Mouse (Mus musculus) MEL (cell line): ENCODE measurements around the gene Herc2. TPM values are rescaled to one million over a fixed set of nuclear protein-coding genes. Genes with fewer than 3 reads are reported as not detected.

ENCODE experiments used
- DNase-seq: peaks from one replicate; pipeline ENCODE4 v3.0.0; 2011; ENCODE audit warnings: low read depth, low spot score
- H3K27ac ChIP-seq: 2 replicates; pipeline ENCODE4 v1.5.1; 2012; ENCODE audit warnings: low read depth, mild to moderate bottlenecking, control low read depth, low read length, moderate library complexity; ENCODE audit not compliant: control insufficient read depth
- H3K27me3 ChIP-seq, 2 experiments: fragments of 150-350 bp in 1 of 2; sonication (generic) in 1 of 2; 2 replicates each; pipeline ENCODE4 v1.6.1; 2012; ENCODE audit warnings: low read length in 2 of 2, mild to moderate bottlenecking in 2 of 2, improper control_type of control experiment in 1 of 2, moderate library complexity in 1 of 2; ENCODE audit not compliant: insufficient read depth in 2 of 2, control insufficient read depth in 1 of 2
- H3K36me3 ChIP-seq, 2 experiments: 2 replicates each; pipeline ENCODE4 v1.6.1; 2012 to 2014; ENCODE audit warnings: low read length in 2 of 2, improper control_type of control experiment in 1 of 2, inconsistent platforms in 1 of 2, mild to moderate bottlenecking in 1 of 2; ENCODE audit not compliant: insufficient read depth in 2 of 2, control insufficient read depth in 1 of 2
- H3K4me1 ChIP-seq, 2 experiments: fragments of 150-350 bp in 1 of 2; sonication (generic) in 1 of 2; 2 replicates each; pipeline ENCODE4 v1.6.1; 2012; ENCODE audit warnings: low read length in 2 of 2, improper control_type of control experiment in 1 of 2, mild to moderate bottlenecking in 1 of 2; ENCODE audit not compliant: insufficient read depth in 2 of 2, control insufficient read depth in 1 of 2
- H3K4me3 ChIP-seq, 2 experiments: fragments of 150-350 bp in 1 of 2; sonication (generic) in 1 of 2; 2 replicates each; pipeline ENCODE4 v1.5.1; 2012; ENCODE audit warnings: low read depth in 2 of 2, low read length in 2 of 2, mild to moderate bottlenecking in 2 of 2, moderate library complexity in 2 of 2, control low read depth in 1 of 2, improper control_type of control experiment in 1 of 2; ENCODE audit not compliant: control insufficient read depth in 1 of 2, insufficient read depth in 1 of 2
- H3K79me2 ChIP-seq: 2 replicates; pipeline ENCODE4 v1.6.1; 2012; ENCODE audit warnings: mild to moderate bottlenecking, low read length, moderate library complexity; ENCODE audit not compliant: control insufficient read depth, poor library complexity, insufficient read depth
- H3K9ac ChIP-seq: 2 replicates; pipeline ENCODE4 v1.6.1; 2012; ENCODE audit warnings: low read depth, mild to moderate bottlenecking, control low read depth, low read length, moderate library complexity; ENCODE audit not compliant: control insufficient read depth, poor library complexity, severe bottlenecking
- H3K9me3 ChIP-seq: fragments of 150-350 bp; sonication (generic); replicated peaks from 2 replicates; pipeline ENCODE4 v1.6.1; 2012; ENCODE audit warnings: mild to moderate bottlenecking, low read length, improper control_type of control experiment, moderate library complexity; ENCODE audit not compliant: insufficient read depth
- BHLHE40 ChIP-seq: IDR thresholded peaks from 2 replicates; pipeline ENCODE4 v1.6.1; 2012; ENCODE audit warnings: low read depth, mild to moderate bottlenecking, inconsistent platforms, low read length, improper control_type of control experiment, borderline replicate concordance
- CHD2 ChIP-seq: IDR thresholded peaks from 2 replicates; pipeline ENCODE4 v1.6.1; 2011; ENCODE audit warnings: low read length, improper control_type of control experiment
- E2F4 ChIP-seq: IDR thresholded peaks from 2 replicates; pipeline ENCODE4 v1.6.1; 2011; ENCODE audit warnings: low read depth, low read length, improper control_type of control experiment, borderline replicate concordance
- ELF1 ChIP-seq: IDR thresholded peaks from 2 replicates; pipeline ENCODE4 v1.6.1; 2014; ENCODE audit warnings: low read depth, mild to moderate bottlenecking, inconsistent platforms, low read length, improper control_type of control experiment, moderate library complexity
- EP300 ChIP-seq, 2 experiments: IDR thresholded peaks; 2 replicates each; pipeline ENCODE4 v1.6.1; 2011; ENCODE audit warnings: improper control_type of control experiment in 2 of 2, low read length in 2 of 2, low read depth in 1 of 2, mild to moderate bottlenecking in 1 of 2
- ETS1 ChIP-seq: IDR thresholded peaks from 2 replicates; pipeline ENCODE4 v1.6.1; 2012; ENCODE audit warnings: low read depth, mild to moderate bottlenecking, inconsistent platforms, low read length, improper control_type of control experiment, moderate library complexity
- JUND ChIP-seq: IDR thresholded peaks from 2 replicates; pipeline ENCODE4 v1.6.1; 2011; ENCODE audit warnings: low read depth, mild to moderate bottlenecking, improper control_type of control experiment, low read length
- MAX ChIP-seq: IDR thresholded peaks from 2 replicates; pipeline ENCODE4 v1.6.1; 2011; ENCODE audit warnings: low read length, improper control_type of control experiment
- MEF2A ChIP-seq: IDR thresholded peaks from 2 replicates; pipeline ENCODE4 v1.6.1; 2014; ENCODE audit warnings: low read depth, mild to moderate bottlenecking, inconsistent platforms, low read length, improper control_type of control experiment; ENCODE audit not compliant: poor library complexity, insufficient replicate concordance, severe bottlenecking; ENCODE audit errors: extremely low read depth
- MYB ChIP-seq: IDR thresholded peaks from 2 replicates; pipeline ENCODE4 v1.6.1; 2011; ENCODE audit warnings: mild to moderate bottlenecking, low read depth, low read length, improper control_type of control experiment
- NELFE ChIP-seq: IDR thresholded peaks from 2 replicates; pipeline ENCODE4 v1.6.1; 2011; ENCODE audit warnings: low read depth, low read length, improper control_type of control experiment
- NRF1 ChIP-seq: IDR thresholded peaks from 2 replicates; pipeline ENCODE4 v1.6.1; 2014; ENCODE audit warnings: low read depth, mild to moderate bottlenecking, inconsistent platforms, low read length, improper control_type of control experiment, moderate library complexity; ENCODE audit not compliant: poor library complexity, insufficient read depth, severe bottlenecking
- POLR2A ChIP-seq, 2 experiments: IDR thresholded peaks; 2 replicates each; pipeline ENCODE4 v1.6.1; 2011 to 2012; ENCODE audit warnings: low read length in 2 of 2, mild to moderate bottlenecking in 2 of 2, control low read depth in 1 of 2, improper control_type of control experiment in 1 of 2, low read depth in 1 of 2, moderate library complexity in 1 of 2; ENCODE audit not compliant: control insufficient read depth in 1 of 2, insufficient read depth in 1 of 2, poor library complexity in 1 of 2
- RAD21 ChIP-seq: IDR thresholded peaks from 2 replicates; pipeline ENCODE4 v1.6.1; 2011; ENCODE audit warnings: mild to moderate bottlenecking, low read depth, low read length, improper control_type of control experiment
- RCOR1 ChIP-seq: IDR thresholded peaks from 2 replicates; pipeline ENCODE4 v1.6.1; 2012; ENCODE audit warnings: low read depth, mild to moderate bottlenecking, inconsistent platforms, low read length, improper control_type of control experiment
- SIN3A ChIP-seq: IDR thresholded peaks from 2 replicates; pipeline ENCODE4 v1.6.1; 2012; ENCODE audit warnings: low read length, improper control_type of control experiment, inconsistent platforms
- SMC3 ChIP-seq: IDR thresholded peaks from 2 replicates; pipeline ENCODE4 v1.6.1; 2011; ENCODE audit warnings: low read depth, low read length, improper control_type of control experiment
- TBP ChIP-seq: IDR thresholded peaks from 2 replicates; pipeline ENCODE4 v1.8.0; 2011; ENCODE audit warnings: low read depth, low read length, improper control_type of control experiment
- TCF12 ChIP-seq: IDR thresholded peaks from 2 replicates; pipeline ENCODE4 v1.6.1; 2014; ENCODE audit warnings: low read depth, mild to moderate bottlenecking, inconsistent platforms, low read length, improper control_type of control experiment, moderate library complexity
- UBTF ChIP-seq: IDR thresholded peaks from 2 replicates; pipeline ENCODE4 v1.6.1; 2012; ENCODE audit warnings: low read depth, mild to moderate bottlenecking, inconsistent platforms, low read length, improper control_type of control experiment, moderate library complexity, borderline replicate concordance; ENCODE audit not compliant: insufficient read depth
- ZC3H11A ChIP-seq: IDR thresholded peaks from 2 replicates; pipeline ENCODE4 v1.6.1; 2012; ENCODE audit warnings: low read depth, mild to moderate bottlenecking, inconsistent platforms, low read length, improper control_type of control experiment
- ZKSCAN1 ChIP-seq: IDR thresholded peaks from 2 replicates; pipeline ENCODE4 v1.6.1; 2012; ENCODE audit warnings: low read depth, mild to moderate bottlenecking, inconsistent platforms, low read length, improper control_type of control experiment, moderate library complexity
- polyA plus RNA-seq, 2 experiments: library from polyadenylated mRNA; stranded (reverse) in 1 of 2; unstranded in 1 of 2; fragments of >175 nt in 1 of 2; fragments of >200 nt in 1 of 2; gene quantifications; 2 replicates each; pipeline versions ENCODE4 v1.2.1 to v1.2.4; 2012; ENCODE audit warnings: low replicate concordance in 2 of 2, low read depth in 1 of 2; ENCODE audit not compliant: insufficient read length in 2 of 2, insufficient read depth in 1 of 2, missing spikeins in 1 of 2
- total RNA-seq: library from RNA; depleted of rRNA; stranded (reverse); fragments of 300-350 nt; gene quantifications from 2 replicates; pipeline ENCODE4 v1.2.3, GENCODE M21; 2012

Herc2 gene
- total and polyA plus RNA-seq, 3 experiments, result 20.7 to 389 (median 32.0) TPM

DNA sequence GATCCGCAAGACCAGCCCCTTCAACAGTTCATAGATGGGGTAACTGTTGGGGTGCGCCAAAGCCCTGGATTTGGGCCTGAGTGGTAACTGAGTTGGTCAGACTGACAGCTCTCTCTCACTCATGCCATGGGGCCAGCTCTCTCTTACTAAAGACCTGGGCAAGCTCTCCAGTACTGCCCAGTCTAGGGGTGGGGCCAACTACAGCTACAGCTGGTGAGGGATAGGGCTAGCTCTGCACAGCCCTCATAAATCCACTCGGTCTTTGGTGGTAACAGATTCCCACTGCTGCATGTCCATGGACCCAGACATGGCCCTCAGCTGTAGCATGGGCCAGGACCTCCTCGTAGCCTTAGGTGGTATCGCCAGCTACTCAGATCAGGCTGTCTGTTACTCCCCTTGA, 41.4 kb downstream of the Herc2 start:
- TF ChIP-seq ZKSCAN1, result no peak
- no peaks in the 10 kb centered on the region for H3K79me2 ChIP-seq
- H3K27ac ChIP-seq, result no peak overlapping the region
- DNase-seq, result no peak
- H3K27me3 ChIP-seq, result no peaks in the 10 kb centered on the region
- no peak overlapping the region for H3K4me3 ChIP-seq
- H3K9ac ChIP-seq, result no peak overlapping the region
- peaks cover 0 to 23% of the 10 kb centered on the region in 2 experiments; a peak in 2 of 4 replicates for H3K36me3 ChIP-seq
- no peaks in the 10 kb centered on the region for H3K9me3 ChIP-seq
- no peaks in the 10 kb centered on the region for H3K4me1 ChIP-seq

- Histone ChIP-seq H3K27me3 (no peaks in the 10 kb centered on the region), H3K36me3 (peaks cover 0 to 12% of the 10 kb centered on the region in 2 experiments; a peak in 3 of 4 replicates), H3K4me1 (no peaks in the 10 kb centered on the region), H3K9me3 (no peaks in the 10 kb centered on the region), H3K9ac (no peak overlapping the region), H3K27ac (no peak overlapping the region), H3K4me3 (no peak overlapping the region), H3K79me2 (no peaks in the 10 kb centered on the region)
- TF ChIP-seq ZKSCAN1 (no peak), TCF12 (no peak), ZC3H11A (no peak), SMC3 (no peak), POLR2A (IDR thresholded peaks at IDR 0.05; ENCODE audit: control insufficient read depth in 1 of 2, insufficient read depth in 1 of 2, low read depth in 1 of 2, low read length in 2 of 2, poor library complexity in 1 of 2) (no peak), E2F4 (no peak), RAD21 (no peak)
- no peak for DNase-seq
These were observed 52.4 kb downstream of the Herc2 start for GRCm38 (mm10) chr7:56102293-56102847.

GRCm38 (mm10) chr7:56112999-56113398, 63.0 kb downstream of the Herc2 start:
- Histone ChIP-seq H3K79me2 (no peaks in the 10 kb centered on the region), H3K9ac (no peak overlapping the region), H3K27ac (no peak overlapping the region), H3K9me3 (no peaks in the 10 kb centered on the region), H3K4me3 (no peak overlapping the region), H3K36me3 (peaks cover 0 to 20% of the 10 kb centered on the region in 2 experiments; a peak in 2 of 4 replicates), H3K4me1 (no peaks in the 10 kb centered on the region), H3K27me3 (no peaks in the 10 kb centered on the region)
- DNase-seq, result no peak
- no peak for TF ChIP-seq TBP
- TF ChIP-seq SIN3A, result no peak
- TF ChIP-seq UBTF, result no peak
- TF ChIP-seq ELF1, result no peak
- TF ChIP-seq NELFE, result no peak
- TF ChIP-seq NRF1, result no peak
- TF ChIP-seq RCOR1, result no peak
- no peak for TF ChIP-seq ETS1
- TF ChIP-seq MYB, result no peak
- no peak for TF ChIP-seq RAD21
- TF ChIP-seq MAX, result no peak
- no peak for TF ChIP-seq JUND
- TF ChIP-seq MEF2A, result no peak
- TF ChIP-seq POLR2A (IDR thresholded peaks at IDR 0.05; ENCODE audit: control insufficient read depth in 1 of 2, insufficient read depth in 1 of 2, low read depth in 1 of 2, low read length in 2 of 2, poor library complexity in 1 of 2), result no peak
- TF ChIP-seq BHLHE40, result no peak
- no peak for TF ChIP-seq EP300 (IDR thresholded peaks at IDR 0.05; ENCODE audit: low read depth in 1 of 2, low read length in 2 of 2)
- TF ChIP-seq CHD2, result no peak
- no peak for TF ChIP-seq ZKSCAN1
